Mouse (Mus musculus) liver, adult 2 months (tissue): ENCODE measurements at regions not wholly inside any gene's neighbourhood (a gene's known extent, or its start where the extent isn't known, plus 50 kb on each side); places are given as distances from the start of the nearest gene placed in this dataset.

Experiments used
- CTCF ChIP-seq: fragments of 200-500 bp; IDR thresholded peaks from 2 replicates; pipeline ENCODE4 v1.5.1; 2011; ENCODE audit warnings: low read depth, low read length, control low read depth
- POLR2A ChIP-seq: fragments of 200-500 bp; IDR thresholded peaks from 2 replicates; pipeline ENCODE4 v1.6.1; 2011; ENCODE audit warnings: low read length, control low read depth; ENCODE audit not compliant: insufficient read depth; ENCODE audit errors: extremely low read depth

GRCm38 (mm10) chr2:167843921-167844320 lies 87.9 kb upstream of the Ptpn1 start:
- no peak for TF ChIP-seq CTCF
- no peak for TF ChIP-seq POLR2A
